Mouse (Mus musculus) neural tube, embryonic 10.5 days (tissue): ENCODE data around the gene Abhd17a.
A peak's percentile ranks its signal among the peaks of the same experiment; 100 is the strongest.

Experiments
- DNase-seq: peaks from one replicate; pipeline ENCODE4 v3.0.0-alpha.2; 2017; ENCODE audit warnings: low spot score; ENCODE audit errors: extremely low spot score

Gene Abhd17a

GRCm38 (mm10) chr10:80589879-80590854 lies at the start of gene Abhd17a:
Gene Abhd17a, minus strand, starts transcription at chr10:80590341.
- peak; percentile 98 for DNase-seq

GRCm38 (mm10) chr10:80635345-80635744 lies 45.2 kb upstream of the Abhd17a start:
- DNase-seq, result no peak

GRCm38 (mm10) chr10:80628925-80629324 lies 38.8 kb upstream of the Abhd17a start:
- DNase-seq, result no peak

DNA sequence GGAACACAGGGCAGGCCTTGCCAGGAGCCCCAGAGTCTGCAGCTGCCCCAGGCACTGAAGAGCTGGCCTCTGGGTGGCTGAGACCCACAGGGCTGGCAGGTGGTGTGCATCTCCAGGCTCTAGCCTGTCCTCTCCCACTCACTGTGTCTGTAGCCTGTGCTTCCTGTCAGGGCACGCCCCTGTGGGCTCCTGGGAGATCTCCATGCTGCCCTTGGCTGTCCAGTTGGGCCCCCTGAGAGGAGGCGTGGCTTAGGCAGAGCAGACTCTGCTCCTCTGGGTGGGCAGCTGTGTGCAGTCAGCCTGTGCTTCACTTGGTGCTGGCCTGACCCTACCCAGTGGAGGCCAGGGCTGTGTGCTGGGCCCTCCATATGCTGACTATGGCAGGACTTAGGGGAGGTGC lies 37.5 kb upstream of the Abhd17a start:
- no peak for DNase-seq

DNA sequence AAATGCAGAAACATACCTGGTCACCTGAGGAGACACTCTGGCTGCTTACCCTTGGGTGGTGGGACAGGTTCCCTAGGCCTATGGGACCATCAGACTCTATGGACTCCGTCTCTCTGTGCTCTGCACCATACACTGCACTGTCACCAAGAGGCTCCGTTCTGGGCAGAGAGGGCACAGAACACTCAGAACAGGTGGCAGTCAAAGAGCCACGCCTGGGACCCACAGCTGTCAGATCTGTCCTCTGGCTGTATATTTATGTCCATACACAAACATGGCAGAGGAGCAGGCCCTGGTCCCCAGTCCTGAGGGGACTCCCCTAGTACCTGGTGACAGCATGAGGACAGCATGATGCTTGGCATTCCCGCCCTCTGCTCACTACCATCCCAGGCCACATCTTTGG lies 35.6 kb upstream of the Abhd17a start:
- DNase-seq, result no peak

- DNase-seq, result peak; percentile 65
These were observed 33.5 kb upstream of the Abhd17a start for GRCm38 (mm10) chr10:80623457-80624191.

GRCm38 (mm10) chr10:80622661-80623456 lies 32.7 kb upstream of the Abhd17a start, which contains the start of gene Csnk1g2:
Gene Csnk1g2, plus strand, starts transcription at chr10:80622838.
- no peak for DNase-seq

DNA sequence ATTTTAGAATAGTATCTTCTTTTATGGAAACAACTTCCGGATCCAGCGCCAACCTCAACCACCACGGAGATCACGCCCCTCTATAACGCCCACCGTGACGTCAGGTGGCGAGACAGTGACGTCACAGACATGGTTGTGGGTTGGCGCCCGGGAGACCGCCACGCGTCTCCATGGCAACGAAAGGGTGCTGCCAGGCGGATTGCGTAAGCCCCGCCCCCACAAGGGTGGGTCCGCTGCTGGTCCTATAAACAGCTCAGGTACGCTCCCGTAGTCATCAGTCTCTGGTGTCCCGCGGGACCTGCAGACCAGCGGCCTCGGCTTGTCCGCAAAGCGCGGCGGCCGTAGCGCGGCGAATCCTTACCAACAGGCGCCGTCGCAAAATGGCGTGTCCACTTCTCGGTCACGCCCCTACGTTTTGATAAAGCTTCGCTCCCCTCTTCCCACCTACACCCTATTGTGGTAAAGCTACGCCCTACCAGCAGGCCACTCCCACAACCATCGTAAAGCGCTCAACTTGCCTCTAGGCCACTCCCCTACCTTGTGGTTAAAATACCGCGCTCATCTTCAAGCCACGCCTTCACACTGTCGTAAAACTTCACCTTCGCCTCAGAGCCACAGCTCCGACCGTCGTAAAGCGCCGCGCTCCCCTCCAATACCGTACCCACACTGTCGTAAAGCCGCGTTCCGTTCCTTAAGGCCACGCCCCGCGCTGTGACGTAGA lies 32.0 kb upstream of the Abhd17a start:
- peak; percentile 100 for DNase-seq

- no peak for DNase-seq
These were observed 31.5 kb upstream of the Abhd17a start for GRCm38 (mm10) chr10:80621690-80621939.

GRCm38 (mm10) chr10:80620796-80621689 lies 30.9 kb upstream of the Abhd17a start:
- no peak for DNase-seq

- DNase-seq, result no peak
These were observed 30.2 kb upstream of the Abhd17a start for GRCm38 (mm10) chr10:80620365-80620764.

- no peak for DNase-seq
These were observed 29.5 kb upstream of the Abhd17a start for GRCm38 (mm10) chr10:80619465-80620244.

DNA sequence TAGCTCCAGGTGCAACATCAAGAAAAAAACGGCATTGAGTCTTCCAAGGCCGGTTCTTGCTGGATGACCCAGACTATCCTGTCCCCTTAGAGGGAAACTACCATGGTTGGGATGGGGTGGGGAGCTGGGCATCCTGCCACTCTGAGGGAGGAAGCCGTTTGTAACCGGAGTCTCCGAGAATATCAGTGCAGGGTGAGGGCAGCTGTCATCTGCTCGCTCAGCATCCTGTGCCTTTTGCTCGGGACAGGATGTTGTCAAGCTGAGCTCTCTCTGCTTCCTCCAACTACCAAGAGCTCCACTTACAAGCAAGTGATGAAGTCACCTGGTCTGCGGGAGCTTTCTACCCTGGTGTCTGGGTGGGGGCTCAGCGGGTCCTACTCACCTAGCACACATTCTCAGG lies 28.0 kb upstream of the Abhd17a start:
- no peak for DNase-seq

DNA sequence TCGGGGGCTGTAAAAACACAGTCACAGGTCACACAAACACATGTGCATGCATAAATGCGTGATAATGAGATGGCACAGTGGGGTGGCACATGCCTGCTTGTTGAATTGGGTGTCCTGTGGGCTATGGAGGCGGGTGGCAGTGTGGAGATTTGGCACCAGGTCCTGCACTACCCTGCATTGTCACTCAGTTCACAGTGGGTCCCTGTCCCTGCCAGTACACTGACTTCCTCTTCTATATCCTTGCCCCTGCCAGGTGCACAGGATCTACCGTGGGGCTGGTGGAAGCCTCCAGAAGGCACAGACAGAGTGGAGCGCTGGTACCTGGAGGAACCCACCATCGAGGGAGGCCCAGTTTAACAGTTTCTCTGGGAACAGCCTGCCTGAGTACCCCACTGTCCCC lies 24.2 kb upstream of the Abhd17a start:
- no peak for DNase-seq

DNA sequence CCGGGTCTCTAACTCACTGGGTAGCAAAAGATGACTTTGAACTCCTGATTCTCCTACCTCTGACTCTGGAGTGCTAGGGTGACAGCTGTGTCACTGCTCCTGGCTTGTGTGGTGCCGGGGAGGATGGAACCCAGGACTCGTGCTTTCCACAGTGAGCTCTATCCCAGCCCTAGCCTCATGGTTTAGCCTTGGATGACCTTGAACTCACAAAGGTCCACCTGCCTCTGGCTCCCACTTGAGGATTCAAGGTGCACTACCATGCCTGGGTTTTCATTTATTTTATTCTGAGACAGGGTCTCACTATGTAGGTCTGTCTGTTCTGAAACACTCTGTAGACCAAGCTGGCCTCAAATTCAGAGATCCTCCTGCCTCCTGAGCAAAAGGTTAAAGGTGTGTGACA lies 23.7 kb upstream of the Abhd17a start:
- no peak for DNase-seq

- DNase-seq, result no peak
These were observed 21.8 kb upstream of the Abhd17a start for GRCm38 (mm10) chr10:80611905-80612304.

- DNase-seq, result peak; percentile 41
These were observed 20.9 kb upstream of the Abhd17a start for GRCm38 (mm10) chr10:80611024-80611423.

- DNase-seq, result no peak
These were observed 20.1 kb upstream of the Abhd17a start for GRCm38 (mm10) chr10:80610116-80610785.
